Mouse (Mus musculus): ENCODE results near the gene Rbp3.

Gene Rbp3

DNA sequence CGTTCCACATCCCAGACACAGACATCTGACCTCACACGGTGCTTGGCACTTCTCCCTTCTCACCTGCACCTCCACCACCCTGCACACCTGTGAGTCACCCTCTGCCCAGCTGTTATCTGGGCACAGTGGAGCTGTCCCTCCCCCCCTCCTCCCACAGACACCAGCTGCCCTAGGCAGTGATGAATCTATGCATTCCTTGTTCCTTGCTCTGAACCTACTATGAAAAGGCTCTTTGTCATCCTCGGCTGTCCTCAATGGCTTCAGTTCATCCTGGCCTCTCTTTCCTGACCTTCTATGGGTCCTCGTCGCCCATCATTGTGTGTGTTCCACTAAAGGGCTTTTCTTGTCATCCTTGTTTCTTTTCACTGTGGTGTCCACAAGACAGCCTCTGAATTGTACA, 20.9 kb downstream of the Rbp3 start:
- DNase-seq (ENCODE audit: low read depth, low spot score): no peak

DNA sequence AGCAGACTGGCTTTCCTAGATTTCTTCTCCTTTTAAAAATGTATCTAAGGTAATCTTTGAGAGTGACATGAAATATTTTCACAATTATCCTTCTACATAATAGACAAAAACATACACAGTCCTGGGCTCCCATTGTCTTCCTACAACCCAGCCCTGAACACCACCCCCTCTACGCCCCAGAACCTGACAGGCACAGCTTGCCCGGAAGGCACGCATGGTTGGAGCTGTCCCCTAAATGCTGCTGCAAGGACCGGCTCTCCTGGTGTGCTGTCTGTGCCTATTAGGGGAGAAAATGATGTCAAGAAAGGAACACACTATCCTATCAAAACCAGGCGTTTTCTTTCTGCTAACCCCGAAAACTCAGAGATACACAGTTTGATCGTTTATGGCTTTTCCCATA, 23.9 kb downstream of the Rbp3 start:
- no peak for DNase-seq (ENCODE audit: low read depth, low spot score)

DNA sequence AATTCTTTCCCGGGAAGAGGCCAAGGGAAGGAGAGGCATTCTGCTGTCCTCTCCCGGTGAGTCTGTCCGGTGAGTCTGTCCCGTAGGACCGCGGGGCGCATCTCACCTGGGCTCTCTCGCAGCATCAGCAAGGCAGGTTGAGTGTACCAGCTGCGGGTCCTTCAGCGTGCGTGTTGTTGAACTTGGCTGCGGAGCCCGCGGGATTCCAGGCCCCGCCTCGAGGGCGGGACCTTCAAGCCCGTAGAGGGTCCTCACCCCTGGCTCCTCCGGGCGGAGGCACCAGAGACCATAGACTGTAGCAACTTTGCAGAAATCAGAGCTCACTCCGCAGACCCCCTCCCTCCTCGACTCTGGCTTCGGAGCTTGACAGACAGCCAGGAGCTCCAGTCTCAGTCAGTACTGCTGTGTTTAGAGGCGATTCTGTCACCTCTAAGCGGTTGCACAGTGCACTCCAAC, 24.8 kb downstream of the Rbp3 start, which contains the start of gene Zfp488:
Gene Zfp488, minus strand, starts transcription at position 161 of the 456 bp plus-strand sequence.
- DNase-seq (ENCODE audit: low read depth, low spot score): peak; percentile 60

DNA sequence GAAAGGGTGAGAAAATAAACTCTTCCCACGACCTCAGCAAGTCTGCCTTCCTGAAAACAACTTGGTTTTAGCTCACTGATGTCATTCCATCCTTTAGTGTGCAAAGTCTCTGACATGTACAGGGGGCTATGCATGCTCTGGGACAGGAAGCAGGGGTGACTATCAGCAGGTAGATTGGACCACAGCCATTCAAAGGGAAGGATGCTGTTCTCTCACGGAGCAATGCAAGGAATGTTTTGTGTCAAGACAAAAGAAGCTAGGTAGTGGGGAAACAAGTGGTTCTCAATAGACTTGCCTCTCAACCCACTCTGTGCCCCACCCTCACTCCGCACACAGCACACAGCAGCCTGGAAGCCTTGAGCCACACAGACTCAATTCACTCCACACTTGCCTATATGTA, 35.4 kb downstream of the Rbp3 start:
- DNase-seq (ENCODE audit: low read depth, low spot score): no peak

DNA sequence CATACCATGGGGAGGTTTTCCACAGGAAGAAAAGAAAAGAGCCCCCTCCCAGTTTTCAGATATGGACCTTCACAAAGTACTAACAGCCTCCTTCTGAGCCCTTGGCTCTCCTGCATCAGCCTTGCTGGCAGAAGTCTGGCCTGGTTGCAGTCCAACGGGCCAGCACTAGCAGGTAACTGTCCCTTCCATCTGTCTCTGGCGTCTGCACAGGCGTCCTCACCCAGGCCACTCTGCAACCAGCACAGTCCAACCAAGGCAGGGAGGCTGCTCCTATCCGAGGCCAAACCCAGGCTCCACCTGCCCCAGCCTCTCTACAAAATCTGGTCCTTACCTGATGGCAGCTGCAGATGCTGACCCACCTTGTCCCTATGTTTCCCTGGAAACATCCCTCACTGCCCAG, 38.2 kb downstream of the Rbp3 start:
- DNase-seq (ENCODE audit: low read depth, low spot score): no peak

DNA sequence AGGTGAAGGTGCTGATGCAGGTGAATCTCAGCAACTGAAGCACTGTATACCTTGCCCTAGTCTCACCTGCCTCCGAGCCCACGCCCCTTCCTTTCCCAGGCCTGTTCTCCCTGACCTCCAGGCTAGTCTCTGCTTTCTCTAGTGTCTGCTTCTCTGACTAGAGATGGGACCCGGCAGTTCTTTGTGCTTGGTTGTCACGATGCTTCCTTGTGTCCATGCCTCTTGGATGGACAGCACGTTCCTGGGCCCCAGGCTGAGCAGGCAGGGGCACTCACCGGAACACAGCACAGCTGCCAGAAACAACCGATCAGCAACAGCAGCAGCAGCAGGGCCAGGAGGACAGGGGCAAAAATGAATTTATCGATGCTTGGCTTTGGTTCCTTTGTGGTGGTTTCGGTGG, 39.2 kb downstream of the Rbp3 start:
- DNase-seq (ENCODE audit: low read depth, low spot score): no peak

DNA sequence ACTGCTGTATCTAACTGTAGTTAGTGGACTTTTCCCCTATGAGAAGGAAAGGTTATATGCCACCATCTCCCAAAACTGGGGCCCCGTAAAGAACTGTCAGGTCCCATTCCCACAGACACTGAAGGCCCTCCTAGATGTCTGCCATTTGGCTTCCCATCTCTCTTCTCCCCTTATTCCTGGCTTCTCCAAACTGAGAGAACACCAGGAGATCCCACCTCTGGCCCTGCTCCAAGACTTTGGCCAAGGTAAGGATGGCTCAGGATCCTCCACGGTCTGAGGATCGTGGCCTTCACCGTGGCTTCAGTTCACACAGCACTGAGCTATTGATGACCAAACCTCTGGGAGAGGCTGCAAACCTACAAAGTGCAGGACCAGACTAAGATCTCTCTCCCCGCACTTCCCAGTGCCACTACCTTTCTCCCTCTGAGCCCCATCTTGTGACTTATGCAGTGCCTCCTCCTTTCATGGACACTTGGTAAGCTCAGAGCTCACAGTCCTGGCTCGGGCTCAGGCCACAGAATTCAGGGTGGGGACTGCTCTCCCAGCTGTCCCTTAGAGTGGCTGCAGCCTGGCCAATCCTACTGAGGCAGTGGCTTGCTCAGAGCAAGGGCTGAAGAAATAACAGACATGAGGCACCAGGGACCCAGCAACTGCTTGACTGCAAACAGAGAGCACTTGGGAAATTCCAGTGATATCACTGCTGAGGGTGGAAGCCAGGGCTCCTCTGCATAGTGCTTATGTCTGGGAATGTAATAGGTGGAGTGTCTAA, 39.9 kb downstream of the Rbp3 start:
- no peak for DNase-seq (ENCODE audit: low read depth, low spot score)

DNA sequence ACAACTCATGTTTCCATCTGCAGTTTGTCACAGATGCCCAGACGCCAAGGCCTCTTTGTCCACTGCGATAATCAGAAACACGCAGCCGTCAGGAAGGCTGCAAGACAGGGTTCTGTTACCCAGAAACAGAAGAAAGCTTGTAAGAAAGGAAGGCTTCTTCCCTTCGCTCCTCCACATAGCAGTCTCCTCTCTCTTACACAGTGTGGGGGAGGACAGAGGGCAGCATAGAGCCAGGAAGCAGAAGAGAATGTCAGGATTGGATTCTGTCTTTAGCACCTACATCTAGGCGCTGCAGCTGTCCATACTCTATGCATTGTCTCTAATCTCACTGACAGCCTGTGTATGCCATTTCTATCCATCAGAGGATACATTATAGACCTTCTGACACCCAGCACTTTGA, 43.6 kb downstream of the Rbp3 start:
- no peak for DNase-seq (ENCODE audit: low read depth, low spot score)

DNA sequence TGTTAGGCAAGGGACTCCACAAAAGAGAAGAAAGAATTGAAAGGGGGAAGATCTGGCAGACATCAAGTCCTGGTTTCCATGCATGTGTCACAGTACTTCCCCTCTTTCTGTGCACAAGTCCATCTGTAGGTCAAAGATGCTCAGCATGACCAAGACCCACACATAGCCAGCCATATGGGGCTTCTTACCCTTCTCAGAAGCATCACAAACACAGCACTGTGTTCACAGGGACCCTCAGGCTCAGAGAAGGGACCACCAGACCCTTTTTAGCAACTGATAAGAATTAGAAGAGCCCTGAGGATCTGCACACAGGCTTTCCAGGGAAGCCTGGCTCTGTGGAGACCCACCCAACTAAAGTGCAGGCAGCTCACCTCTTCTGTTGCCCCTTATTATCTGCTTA, 46.3 kb downstream of the Rbp3 start:
- DNase-seq (ENCODE audit: low read depth, low spot score): no peak

DNA sequence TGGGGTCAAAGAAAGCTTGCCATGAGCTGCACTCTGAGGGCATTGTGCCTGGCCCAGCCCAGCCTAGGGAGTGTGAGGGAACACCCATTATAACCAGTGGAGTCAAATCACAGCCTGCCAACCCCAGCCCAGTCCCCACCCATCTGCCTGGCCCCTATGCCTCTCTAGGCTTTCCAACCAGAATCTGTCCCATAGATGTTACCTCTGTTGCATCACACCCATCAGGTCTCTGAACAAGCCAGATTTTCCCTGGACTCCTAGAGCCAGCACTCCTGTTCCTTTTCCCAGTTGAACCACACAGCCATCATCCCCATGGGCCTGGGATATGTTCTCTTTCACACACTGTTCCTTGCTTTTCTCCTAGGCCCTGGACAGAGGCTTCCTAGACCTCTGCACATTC, 47.6 kb downstream of the Rbp3 start:
- DNase-seq (ENCODE audit: low read depth, low spot score): no peak

DNA sequence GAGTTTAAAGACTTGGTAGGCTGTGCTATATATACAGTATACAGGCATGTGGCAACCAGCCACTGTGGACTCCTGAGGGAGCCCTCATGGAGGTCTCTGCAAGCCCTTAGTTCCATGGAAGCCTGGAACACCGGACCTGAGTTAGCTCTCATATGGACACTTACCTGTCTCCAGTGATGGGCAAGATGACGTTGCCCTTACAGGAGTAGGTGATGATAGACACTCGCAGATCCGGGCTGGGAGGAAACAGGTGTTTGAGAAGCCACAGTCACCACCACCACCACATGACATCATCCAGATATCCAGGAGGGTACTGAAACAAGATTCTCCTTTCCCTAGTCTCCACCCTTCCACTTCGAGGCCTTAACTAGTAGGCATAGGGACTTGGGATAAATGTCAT, 48.6 kb downstream of the Rbp3 start:
- DNase-seq (ENCODE audit: low read depth, low spot score): no peak
